Mouse (Mus musculus): Measurements from ENCODE around the gene Gsdme.

DNA sequence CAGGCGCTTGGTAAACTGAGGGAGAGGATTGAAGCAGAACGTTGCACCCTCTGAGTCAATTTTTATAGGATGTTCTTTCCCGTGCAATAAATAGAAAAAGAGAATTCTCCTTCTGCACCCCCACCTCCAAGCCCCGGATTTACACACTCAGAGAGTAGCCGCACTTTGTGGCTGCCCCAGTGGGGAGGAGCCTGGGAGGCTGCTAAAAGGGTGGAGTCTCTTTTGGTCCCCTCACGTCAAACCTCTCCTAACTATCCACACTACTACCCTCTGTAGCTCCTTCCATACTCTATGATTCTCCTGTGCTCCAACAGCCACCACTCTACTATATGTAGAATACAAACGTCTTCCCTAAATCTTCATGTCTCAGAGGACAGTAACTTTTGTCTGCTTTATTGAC, 1.4 kb downstream of the Gsdme start:
- TF ChIP-seq CTCF (IDR thresholded peaks at IDR 0.05; ENCODE audit: low read depth) (no peak), EP300 (IDR thresholded peaks at IDR 0.05; ENCODE audit: low read depth) (no peak)

Data from liver, embryonic 14.5 days (tissue).